Mouse (Mus musculus) myocyte (in vitro differentiated cells): ENCODE measurements around the gene Dlgap1.

ENCODE experiments used
- E2F4 ChIP-seq: IDR thresholded peaks from one replicate; pipeline ENCODE4 v1.6.1; 2011; ENCODE audit warnings: mild to moderate bottlenecking, control low read depth, moderate library complexity; ENCODE audit not compliant: insufficient read depth
- POLR2A ChIP-seq: IDR thresholded peaks from one replicate; pipeline ENCODE4 v1.6.1; 2011; ENCODE audit warnings: low read depth, mild to moderate bottlenecking, control low read depth, moderate library complexity; ENCODE audit not compliant: insufficient read length
- POLR2AphosphoS2 ChIP-seq: IDR thresholded peaks from one replicate; pipeline ENCODE4 v1.6.1; 2011; ENCODE audit warnings: low read depth, control low read depth; ENCODE audit not compliant: insufficient read length

DNA sequence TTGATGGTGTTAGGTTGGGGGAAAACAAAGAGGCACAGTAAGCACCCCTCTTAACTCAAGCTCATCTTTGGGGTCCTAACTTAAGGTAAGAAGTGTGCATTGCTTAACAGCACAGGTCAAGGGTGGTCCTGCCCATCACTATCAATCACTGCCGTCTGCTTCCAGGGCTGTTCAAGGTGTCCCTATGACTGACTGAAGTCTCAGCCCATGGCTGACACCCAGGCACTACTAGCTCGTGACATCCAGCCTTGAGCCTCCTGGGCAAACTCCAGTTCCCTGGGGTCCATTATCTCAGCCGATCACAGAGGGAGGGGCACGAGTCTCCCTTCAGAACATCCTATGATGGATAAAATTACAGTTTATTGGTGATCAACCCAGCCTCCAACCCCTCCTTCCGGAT is 897.2 kb downstream of the Dlgap1 start:
- TF ChIP-seq POLR2A, result no peak
- peak; percentile 65 for TF ChIP-seq POLR2AphosphoS2
- TF ChIP-seq E2F4, result no peak
